Mouse (Mus musculus) CH12.LX (cell line): ENCODE measurements around the gene Zfp128. TPM values are rescaled to one million over a fixed set of nuclear protein-coding genes. Genes with fewer than 3 reads are reported as not detected.
"Not testable (repeated sequence)": the region's sequence is repeated elsewhere in the genome, so short reads cannot be mapped to it uniquely, and the experiment has no call there.

Source experiments
- DNase-seq: peaks from one replicate; pipeline ENCODE4 v3.0.0-alpha.2; 2013; ENCODE audit errors: extremely low read depth
- H3K27ac ChIP-seq: 2 replicates; pipeline ENCODE4 v1.5.1; 2012; ENCODE audit warnings: low read depth, mild to moderate bottlenecking, control low read depth, moderate library complexity; ENCODE audit not compliant: insufficient read depth
- H3K27me3 ChIP-seq: replicated peaks from 2 replicates; pipeline ENCODE3; 2012; ENCODE audit warnings: inconsistent platforms
- H3K36me3 ChIP-seq, 2 experiments: replicated peaks in 1 of 2; 2 replicates each; pipeline versions ENCODE3 to v1.6.1; 2012; ENCODE audit warnings: inconsistent platforms in 1 of 2, low read length in 1 of 2, mild to moderate bottlenecking in 1 of 2, mixed read lengths in 1 of 2, moderate library complexity in 1 of 2; ENCODE audit not compliant: control insufficient read depth in 1 of 2, insufficient read depth in 1 of 2
- H3K4me1 ChIP-seq, 2 experiments: 2 replicates each; pipeline ENCODE4 v1.6.1; 2012; ENCODE audit warnings: inconsistent platforms in 1 of 2, moderate library complexity in 1 of 2; ENCODE audit not compliant: insufficient read depth in 2 of 2, control insufficient read depth in 1 of 2
- H3K4me2 ChIP-seq: 2 replicates; pipeline ENCODE4 v1.6.1; 2012; ENCODE audit warnings: low read depth, mild to moderate bottlenecking, control low read depth; ENCODE audit not compliant: poor library complexity, insufficient read depth, severe bottlenecking
- H3K4me3 ChIP-seq, 3 experiments: fragments of 150-350 bp in 1 of 3; sonication (generic) in 1 of 3; replicated peaks in 1 of 3; 2 replicates each; pipeline versions ENCODE3 to v1.5.1; 2011 to 2012; ENCODE audit warnings: low read depth in 2 of 3, low read length in 2 of 3, mild to moderate bottlenecking in 2 of 3, moderate library complexity in 2 of 3, control low read depth in 1 of 3, improper control_type of control experiment in 1 of 3, inconsistent platforms in 1 of 3, mixed read lengths in 1 of 3; ENCODE audit not compliant: poor library complexity in 1 of 3
- H3K79me2 ChIP-seq: replicated peaks from 2 replicates; pipeline ENCODE4 v1.6.1; 2012; ENCODE audit warnings: mild to moderate bottlenecking, moderate library complexity; ENCODE audit not compliant: control insufficient read depth, poor library complexity, insufficient read depth, severe bottlenecking; ENCODE audit errors: extremely low read depth
- H3K9ac ChIP-seq: 2 replicates; pipeline ENCODE4 v1.6.1; 2012; ENCODE audit warnings: low read depth, mild to moderate bottlenecking, control low read depth, moderate library complexity; ENCODE audit not compliant: insufficient read depth
- H3K9me3 ChIP-seq: replicated peaks from 2 replicates; pipeline ENCODE3; 2012; ENCODE audit warnings: low read length, inconsistent platforms, mixed read lengths
- BHLHE40 ChIP-seq: IDR thresholded peaks from 2 replicates; pipeline ENCODE4 v1.6.1; 2011; ENCODE audit warnings: mild to moderate bottlenecking, low read depth, low read length, improper control_type of control experiment
- CTCF ChIP-seq, 2 experiments: IDR thresholded peaks in 1 of 2; conservative IDR thresholded peaks in 1 of 2; 2 replicates each; pipeline ENCODE4 v1.5.1; 2011 to 2012; ENCODE audit warnings: low read depth in 2 of 2, low read length in 2 of 2, improper control_type of control experiment in 1 of 2, inconsistent platforms in 1 of 2, mild to moderate bottlenecking in 1 of 2, moderate library complexity in 1 of 2
- ELF1 ChIP-seq: IDR thresholded peaks from 2 replicates; pipeline ENCODE4 v1.6.1; 2014; ENCODE audit warnings: low read depth, mild to moderate bottlenecking, inconsistent platforms, low read length, improper control_type of control experiment
- EP300 ChIP-seq: IDR thresholded peaks from 2 replicates; pipeline ENCODE4 v1.6.1; 2011; ENCODE audit warnings: low read length, improper control_type of control experiment
- IRF4 ChIP-seq: IDR thresholded peaks from 2 replicates; pipeline ENCODE4 v1.6.1; 2014; ENCODE audit warnings: low read depth, mild to moderate bottlenecking, inconsistent platforms, low read length, improper control_type of control experiment
- MAFK ChIP-seq: IDR thresholded peaks from 2 replicates; pipeline ENCODE4 v1.6.1; 2011; ENCODE audit warnings: low read length, improper control_type of control experiment; ENCODE audit not compliant: insufficient replicate concordance
- MAZ ChIP-seq: IDR thresholded peaks from 2 replicates; pipeline ENCODE4 v1.6.1; 2012; ENCODE audit warnings: low read depth, mild to moderate bottlenecking, inconsistent platforms, low read length, improper control_type of control experiment, moderate library complexity
- MEF2A ChIP-seq: IDR thresholded peaks from 2 replicates; pipeline ENCODE4 v1.6.1; 2014; ENCODE audit warnings: low read depth, mild to moderate bottlenecking, inconsistent platforms, low read length, improper control_type of control experiment, borderline replicate concordance
- MXI1 ChIP-seq: IDR thresholded peaks from 2 replicates; pipeline ENCODE4 v1.6.1; 2011; ENCODE audit warnings: mild to moderate bottlenecking, low read depth, low read length, improper control_type of control experiment
- MYC ChIP-seq: IDR thresholded peaks from 2 replicates; pipeline ENCODE4 v1.6.1; 2011; ENCODE audit warnings: low read depth, mild to moderate bottlenecking, improper control_type of control experiment, low read length
- NRF1 ChIP-seq: IDR thresholded peaks from 2 replicates; pipeline ENCODE4 v1.6.1; 2014; ENCODE audit warnings: low read depth, mild to moderate bottlenecking, inconsistent platforms, low read length, improper control_type of control experiment, moderate library complexity
- POLR2A ChIP-seq: IDR thresholded peaks from 2 replicates; pipeline ENCODE4 v1.6.1; 2011; ENCODE audit warnings: low read depth, mild to moderate bottlenecking, improper control_type of control experiment, low read length
- RAD21 ChIP-seq: IDR thresholded peaks from 2 replicates; pipeline ENCODE4 v1.6.1; 2011; ENCODE audit warnings: low read depth, mild to moderate bottlenecking, low read length, improper control_type of control experiment, moderate library complexity
- SMC3 ChIP-seq: IDR thresholded peaks from 2 replicates; pipeline ENCODE4 v1.6.1; 2011; ENCODE audit warnings: low read depth, low read length, improper control_type of control experiment
- TBP ChIP-seq: conservative IDR thresholded peaks from 2 replicates; pipeline ENCODE4 v1.6.1; 2011; ENCODE audit warnings: low read depth, low read length, improper control_type of control experiment
- USF2 ChIP-seq: conservative IDR thresholded peaks from 2 replicates; pipeline ENCODE4 v1.6.1; 2011; ENCODE audit warnings: low read depth, low read length, improper control_type of control experiment
- ZMIZ1 ChIP-seq: IDR thresholded peaks from 2 replicates; pipeline ENCODE4 v1.6.1; 2012; ENCODE audit warnings: low read depth, mild to moderate bottlenecking, inconsistent platforms, low read length, improper control_type of control experiment
- ZNF384 ChIP-seq: IDR thresholded peaks from 2 replicates; pipeline ENCODE4 v1.6.1; 2012; ENCODE audit warnings: low read depth, low read length, improper control_type of control experiment, inconsistent platforms
- dilution Hi-C: fragments of 300-500 bp; cut with MboI; formaldehyde crosslinking; loops from 2 replicates; pipeline ENCODE4 v1.14.3; 2020; ENCODE audit warnings: low sequenced_read_pairs; ENCODE audit not compliant: extremely low pct_unique_long_range_greater_than_20kb, extremely low pct_ligation_motif_present
- in situ Hi-C: fragments of 300-500 bp; cut with MboI; formaldehyde crosslinking; loops from 3 replicates; pipeline ENCODE4 v1.14.3; 2019; ENCODE audit warnings: low sequenced_read_pairs, low pct_ligation_motif_present, low pct_unique_long_range_greater_than_20kb, mixed read lengths
- polyA plus RNA-seq: library from polyadenylated mRNA; unstranded; fragments of >175 nt; gene quantifications from 2 replicates; pipeline ENCODE4 v1.2.1, GENCODE M21; 2012; ENCODE audit warnings: low read depth; ENCODE audit not compliant: insufficient read length
- total RNA-seq, 2 experiments: library from RNA; depleted of rRNA; stranded (reverse); fragments of 300-350 nt in 1 of 2; fragments of >200 nt in 1 of 2; gene quantifications; 2 replicates each; pipeline ENCODE4 v1.2.3; 2012 to 2014

The Zfp128 gene
- total and polyA plus RNA-seq, 3 experiments = 0.61 to 1.4 (median 1.2) TPM

GRCm38 (mm10) chr7:12913556-12913955 lies 32.6 kb downstream of the Zfp128 start:
- no peak overlapping the region for H3K4me3 ChIP-seq
- no peak overlapping the region for H3K9ac ChIP-seq
- H3K4me2 ChIP-seq = no peak overlapping the region
- H3K4me1 ChIP-seq = no peaks in the 10 kb centered on the region
- H3K9me3 ChIP-seq = no peaks in the 10 kb centered on the region
- peaks cover 1 to 20% of the 10 kb centered on the region in 2 experiments for H3K36me3 ChIP-seq
- H3K27ac ChIP-seq = no peak overlapping the region
- TF ChIP-seq BHLHE40 = no peak
- no peak for TF ChIP-seq TBP
- TF ChIP-seq CTCF (conservative IDR thresholded peaks at IDR 0.05 in 1 of 2, IDR thresholded peaks at IDR 0.05 in 1 of 2; ENCODE audit: low read depth in 2 of 2, low read length in 2 of 2) = peak; percentile 17 to 69
- TF ChIP-seq RAD21 = peak; percentile 47
- no peak for TF ChIP-seq IRF4
- no peak for TF ChIP-seq EP300
- TF ChIP-seq POLR2A = no peak
- TF ChIP-seq MAFK = no peak
- TF ChIP-seq ZMIZ1 = no peak
- peak; percentile 70 for TF ChIP-seq SMC3
- TF ChIP-seq MXI1 = no peak
- no peak for TF ChIP-seq NRF1
- TF ChIP-seq MEF2A = no peak
- no peak for TF ChIP-seq MYC
- H3K79me2 ChIP-seq = no peaks in the 10 kb centered on the region
- no peaks in the 10 kb centered on the region for H3K27me3 ChIP-seq
- in situ Hi-C loops (no loop called here), dilution Hi-C loops (no loop called here)
- DNase-seq = no peak

GRCm38 (mm10) chr7:12920495-12920894 lies 39.5 kb downstream of the Zfp128 start:
- dilution Hi-C loops, DNase-seq: not testable (repeated sequence)

GRCm38 (mm10) chr7:12921318-12921704 lies 40.3 kb downstream of the Zfp128 start:
- dilution Hi-C loops = no loop called here
- no peak for TF ChIP-seq CTCF (conservative IDR thresholded peaks at IDR 0.05 in 1 of 2, IDR thresholded peaks at IDR 0.05 in 1 of 2; ENCODE audit: low read depth in 2 of 2, low read length in 2 of 2)
- no peak; the same call in 1 of the 2 replicates for TF ChIP-seq POLR2A
- TF ChIP-seq ZNF384 = no peak
- TF ChIP-seq MAFK = no peak
- no peak for TF ChIP-seq USF2
- no peak for TF ChIP-seq MAZ
- no peak for TF ChIP-seq ELF1
- TF ChIP-seq IRF4 = no peak
- in situ Hi-C loops = loop anchor here (10.0 kb wide), 2 partner anchors 63 to 123 kb away; no protein-coding TSS in a partner anchor

More at GRCm38 (mm10) chr7:12920495-12920894, 39.5 kb downstream of the Zfp128 start:
- peaks cover 5 to 27% of the 10 kb centered on the region in 2 experiments for H3K4me1 ChIP-seq
- H3K4me2 ChIP-seq = peak overlapping the region; percentile 33; the same call in 1 of the 2 replicates
- peaks cover 23 to 30% of the 10 kb centered on the region in 2 experiments for H3K36me3 ChIP-seq
- H3K79me2 ChIP-seq = peaks cover 23% of the 10 kb centered on the region
- H3K27me3 ChIP-seq, H3K9ac ChIP-seq, H3K27ac ChIP-seq, H3K9me3 ChIP-seq: not testable (repeated sequence)
- H3K4me3 ChIP-seq = peak overlapping the region in 1 of 3 experiments; percentile 13
- in situ Hi-C loops = loop anchor here (10.0 kb wide), 2 partner anchors 64 to 124 kb away; no protein-coding TSS in a partner anchor

More at GRCm38 (mm10) chr7:12921318-12921704, 40.3 kb downstream of the Zfp128 start:
- DNase-seq = no peak
- Histone ChIP-seq H3K79me2 (peaks cover 23% of the 10 kb centered on the region), H3K9ac (peak overlapping the region; percentile 93), H3K9me3 (no peaks in the 10 kb centered on the region), H3K27ac (peak overlapping the region; percentile 58; the same call in 1 of the 2 replicates), H3K4me2 (peak overlapping the region; percentile 33), H3K36me3 (peaks cover 31 to 39% of the 10 kb centered on the region in 2 experiments), H3K4me3 (peak overlapping the region; percentile 63 to 94 (median 78)), H3K4me1 (peaks cover 5 to 27% of the 10 kb centered on the region in 2 experiments), H3K27me3 (no peaks in the 10 kb centered on the region)
